Mouse (Mus musculus): Measurements from ENCODE around the gene Xpot.

Gene Xpot

DNA sequence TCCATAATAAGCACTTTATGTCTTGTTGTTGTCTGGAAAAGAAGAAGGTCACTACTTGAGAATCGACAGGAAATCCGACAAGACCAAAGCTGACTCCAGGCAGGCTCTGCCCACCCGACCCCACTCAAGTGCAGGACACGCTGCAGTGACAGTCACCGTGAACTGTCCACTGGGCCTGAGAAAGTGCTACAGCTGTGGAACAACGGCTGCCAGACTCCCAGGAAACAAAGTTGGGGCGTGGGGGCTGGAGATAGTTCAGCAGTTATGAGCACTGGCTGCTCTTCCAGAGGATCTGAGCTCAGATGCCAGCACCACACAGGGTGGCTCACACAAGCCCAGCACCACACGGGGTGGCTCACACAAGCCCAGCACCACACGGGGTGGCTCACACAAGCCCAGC is 49.8 kb downstream of the Xpot start:
- DNase-seq (ENCODE audit: low spot score), result no peak

DNA sequence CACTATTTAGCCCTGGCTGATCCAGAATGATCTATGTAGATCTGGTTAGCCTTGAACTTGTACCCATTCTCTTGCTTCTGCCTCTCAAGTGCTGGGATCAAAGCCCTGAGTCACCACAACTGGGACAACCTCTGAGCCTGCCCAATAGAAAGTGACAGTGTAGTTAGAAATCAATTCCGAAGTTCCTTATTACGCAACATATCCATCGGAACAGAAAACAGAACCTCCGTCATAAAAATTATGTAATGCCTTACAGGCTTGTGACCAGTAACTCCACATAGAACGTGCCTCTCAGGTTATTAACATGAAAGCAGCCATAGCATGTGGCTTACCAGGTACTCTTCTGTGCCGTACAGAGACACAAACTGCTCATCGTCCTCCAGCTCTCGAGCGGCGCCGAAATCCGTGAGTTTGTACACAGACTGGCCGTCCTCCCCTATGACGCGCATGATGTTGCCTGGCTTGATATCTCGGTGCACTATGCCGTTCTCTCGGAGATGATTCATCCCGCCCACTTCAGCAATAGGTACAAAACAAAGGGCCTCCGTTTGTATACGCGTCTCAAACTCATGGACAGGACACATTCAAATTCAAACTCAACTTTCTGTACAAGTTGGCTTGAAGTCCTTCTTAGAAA is 54.5 kb downstream of the Xpot start:
- no peak for DNase-seq (ENCODE audit: low spot score)

DNA sequence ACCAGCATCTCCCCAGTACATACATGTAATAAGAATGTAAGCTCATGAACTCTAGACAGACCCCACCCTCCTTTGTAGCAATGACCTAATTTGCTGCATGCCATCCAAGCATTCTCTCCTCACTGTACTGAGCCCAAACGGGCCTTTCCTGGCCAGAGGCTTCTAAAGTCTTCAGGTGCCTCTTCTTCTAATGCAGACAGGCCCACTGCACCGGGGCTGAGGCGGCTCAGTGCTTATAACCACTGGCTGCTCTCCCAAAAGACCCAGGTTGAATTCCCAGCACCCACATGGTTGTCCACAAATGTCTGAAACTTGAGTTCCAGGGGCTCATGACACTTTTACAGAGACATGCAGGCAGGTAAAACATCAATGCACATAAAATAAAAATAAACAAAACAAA is 55.1 kb downstream of the Xpot start:
- no peak for DNase-seq (ENCODE audit: low spot score)

DNA sequence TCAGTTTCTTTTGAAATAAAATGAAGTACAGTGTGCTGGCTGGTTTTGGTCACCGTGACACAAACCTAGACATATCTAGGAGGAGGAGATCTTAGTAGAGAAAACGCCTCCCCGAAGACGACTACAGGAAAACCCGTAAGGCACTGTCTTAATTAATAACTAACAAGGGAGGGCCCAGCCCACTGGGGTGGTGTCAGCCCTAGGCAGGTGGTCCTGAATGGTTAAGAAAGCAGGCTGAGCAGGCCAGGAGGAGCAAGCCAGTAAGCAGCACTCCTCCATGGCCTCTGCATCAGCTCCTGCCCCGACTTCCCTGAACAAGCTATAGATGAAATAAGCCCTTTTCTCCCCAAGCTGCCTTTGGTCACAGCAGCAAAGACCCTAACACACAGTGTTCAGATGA is 56.3 kb downstream of the Xpot start:
- DNase-seq (ENCODE audit: low spot score), result no peak

DNA sequence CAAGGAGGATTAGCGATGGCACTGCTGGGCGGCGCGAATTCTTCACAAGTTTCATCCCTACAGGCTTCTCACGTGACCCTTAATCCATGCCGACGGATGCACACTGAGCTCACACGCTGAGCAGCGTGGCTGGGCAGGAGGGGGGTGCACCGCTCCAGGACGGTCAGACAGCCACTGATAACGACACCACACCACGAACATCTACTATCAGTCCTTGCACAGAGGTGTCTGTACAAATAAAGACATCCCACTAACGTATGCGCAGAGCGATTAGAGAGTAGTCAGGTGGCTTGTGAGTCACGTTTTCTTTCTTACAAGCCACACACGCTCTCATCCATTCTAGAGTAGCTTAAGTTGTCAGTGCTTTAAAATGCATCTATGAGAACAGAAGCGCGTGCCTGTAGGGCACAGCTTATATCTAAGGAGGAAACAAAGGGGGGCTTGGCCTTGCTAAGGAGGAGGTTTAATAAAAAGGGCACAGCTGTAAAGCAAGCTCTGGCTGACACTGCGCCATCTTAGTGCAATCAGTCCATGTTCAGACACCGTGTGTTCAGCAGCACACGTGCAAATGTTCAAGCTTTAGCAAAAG is 57.0 kb downstream of the Xpot start:
- DNase-seq (ENCODE audit: low spot score), result no peak

DNA sequence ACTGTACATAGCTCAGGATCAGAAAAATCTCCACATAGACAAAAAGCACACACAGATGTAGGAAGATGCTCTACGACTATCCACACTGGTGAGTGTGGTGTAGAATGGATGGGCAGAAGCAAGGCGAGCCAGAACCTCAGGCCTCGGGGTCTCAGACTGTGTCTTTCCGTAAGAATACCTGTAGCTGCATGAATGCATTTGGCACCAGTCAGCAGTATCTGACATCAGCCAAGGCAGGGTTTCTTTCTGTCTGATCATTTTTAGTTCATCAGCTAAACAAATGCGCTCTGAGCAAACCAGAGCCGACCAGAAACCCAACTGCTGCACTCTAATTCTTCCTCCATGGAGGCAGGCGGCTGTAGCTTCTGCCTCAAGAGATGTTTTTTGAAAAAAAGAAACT is 57.6 kb downstream of the Xpot start:
- no peak for DNase-seq (ENCODE audit: low spot score)

DNA sequence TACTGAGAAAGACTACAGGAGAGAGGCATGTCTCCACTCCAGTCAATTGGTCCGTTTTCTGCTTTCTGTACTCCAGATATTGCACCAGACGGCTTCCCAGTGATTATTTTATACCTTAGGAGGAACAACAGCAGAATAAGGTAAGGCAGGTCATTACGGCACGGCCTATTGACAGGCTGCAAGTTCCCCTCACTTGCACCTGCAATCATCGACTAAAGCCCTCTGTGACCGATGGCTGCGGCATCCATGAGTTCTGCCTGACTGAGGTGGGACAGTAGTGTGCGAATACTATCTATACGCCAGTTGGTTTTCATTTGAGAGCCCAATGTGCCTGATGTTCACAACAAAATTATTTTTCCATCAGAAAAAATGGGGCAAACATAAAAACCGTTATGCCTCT is 58.1 kb downstream of the Xpot start:
- no peak for DNase-seq (ENCODE audit: low spot score)

DNA sequence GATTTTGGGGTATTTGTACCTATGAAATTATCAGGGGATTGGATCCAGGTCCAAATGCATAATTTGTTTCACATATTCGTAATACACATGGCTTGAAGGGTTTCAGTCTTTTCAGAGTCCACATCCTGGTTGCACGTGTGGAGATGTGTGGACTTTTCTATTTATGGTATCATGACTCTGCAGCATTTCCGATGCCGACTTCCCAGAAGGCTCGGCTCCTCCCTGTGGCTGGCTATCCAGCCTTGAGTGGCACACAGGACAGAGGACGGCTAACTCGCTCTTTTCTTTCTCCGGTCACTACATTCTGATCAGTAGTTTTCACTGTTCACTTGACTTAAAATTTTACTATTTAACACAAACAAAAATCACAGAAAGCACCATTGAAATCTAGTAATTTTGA is 61.7 kb downstream of the Xpot start:
- DNase-seq (ENCODE audit: low spot score), result no peak

DNA sequence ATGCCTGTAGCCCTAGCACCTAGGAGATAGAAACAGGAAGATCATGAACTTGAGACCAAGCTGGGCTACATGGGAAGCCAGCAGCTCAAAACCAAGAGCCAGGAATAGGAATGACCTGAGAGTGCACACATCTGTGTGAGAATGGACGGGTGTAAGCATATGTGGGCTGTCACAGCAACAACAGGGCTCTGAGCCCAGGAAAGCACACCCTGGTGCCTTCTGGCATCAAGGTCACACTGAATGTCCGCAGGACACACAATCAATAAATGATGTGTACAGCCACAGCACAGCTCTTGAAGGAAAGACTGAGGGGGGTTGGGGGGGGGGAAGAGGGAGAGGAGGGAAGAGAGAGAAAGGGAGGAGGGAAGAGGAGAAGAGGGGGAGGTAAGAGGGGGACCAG is 67.9 kb downstream of the Xpot start:
- DNase-seq (ENCODE audit: low spot score), result no peak

DNA sequence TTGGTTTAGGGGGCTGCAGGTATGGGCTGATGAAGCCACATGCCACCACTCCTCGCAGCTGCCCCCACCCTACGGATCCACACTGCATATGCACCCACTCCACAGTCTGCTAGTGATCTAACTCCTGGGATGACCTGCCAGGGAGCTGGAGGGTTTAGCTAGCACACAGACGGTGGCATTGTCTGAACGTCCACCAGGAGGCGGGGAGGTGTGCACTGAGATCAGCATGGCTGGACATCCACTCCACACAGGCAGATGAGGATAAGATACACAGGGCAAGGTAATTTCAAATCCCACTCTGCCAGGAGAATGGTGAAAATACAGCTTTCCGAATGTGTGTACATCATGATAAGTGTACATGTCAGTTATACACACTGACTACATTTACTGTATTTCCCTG is 69.9 kb downstream of the Xpot start:
- no peak for DNase-seq (ENCODE audit: low spot score)

DNA sequence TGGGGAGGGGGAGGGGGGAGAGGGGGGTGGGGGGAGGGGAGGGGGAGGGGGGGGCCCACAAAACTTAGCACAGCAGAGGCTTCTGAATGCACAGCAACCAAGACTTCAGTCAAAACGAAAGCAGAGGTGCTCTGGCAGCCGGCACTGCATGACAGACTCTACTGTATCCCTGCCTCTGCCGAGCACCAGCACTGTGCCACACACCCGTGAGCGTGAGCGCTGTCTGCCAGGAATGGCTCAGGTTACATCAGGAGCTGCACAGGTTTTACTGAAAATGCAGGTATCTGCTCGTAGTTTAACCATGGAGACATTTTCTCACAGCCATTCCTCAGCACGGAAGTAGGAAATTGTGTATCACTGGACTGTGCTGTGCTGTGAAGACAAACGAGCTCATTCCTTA is 75.8 kb downstream of the Xpot start:
- no peak for DNase-seq (ENCODE audit: low spot score)

DNA sequence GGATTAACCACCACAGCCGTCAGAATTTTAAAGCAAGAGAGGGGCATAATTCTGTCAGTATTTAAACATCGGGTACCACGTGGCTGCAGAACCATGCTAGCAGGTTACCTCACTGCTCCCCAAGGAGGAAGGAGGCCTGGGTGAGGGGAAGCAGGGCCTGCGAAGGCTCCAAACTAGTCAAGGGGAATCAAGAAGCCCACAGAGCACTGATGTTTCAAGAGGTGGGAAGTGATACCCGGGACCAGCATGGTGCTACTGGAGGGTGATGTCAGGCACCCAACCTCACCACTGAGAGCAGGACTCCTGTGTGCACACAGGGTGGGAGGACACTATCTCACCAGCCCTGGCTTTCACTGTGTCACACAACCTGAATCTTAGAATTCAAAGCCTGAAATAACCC is 76.5 kb downstream of the Xpot start:
- no peak for DNase-seq (ENCODE audit: low spot score)

DNA sequence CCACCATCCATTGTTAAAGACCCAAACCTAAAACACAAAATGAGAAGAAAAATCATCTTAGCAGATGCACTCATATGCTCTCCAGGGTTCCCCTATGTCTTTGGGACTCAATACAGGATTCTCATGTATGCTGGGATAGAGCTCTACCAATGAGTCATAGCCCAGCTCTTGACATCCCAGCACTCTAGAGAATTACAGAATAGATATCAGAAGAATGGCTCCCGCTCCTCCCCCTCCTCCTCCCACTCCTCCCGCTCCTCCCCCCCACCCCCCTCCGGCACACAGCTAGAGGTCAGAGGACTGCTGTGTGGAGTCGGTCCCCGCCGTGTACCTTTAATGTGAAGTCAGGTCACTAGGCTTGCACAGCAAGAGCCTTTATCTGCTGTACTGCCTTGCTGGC is 79.0 kb downstream of the Xpot start:
- DNase-seq (ENCODE audit: low spot score), result no peak

DNA sequence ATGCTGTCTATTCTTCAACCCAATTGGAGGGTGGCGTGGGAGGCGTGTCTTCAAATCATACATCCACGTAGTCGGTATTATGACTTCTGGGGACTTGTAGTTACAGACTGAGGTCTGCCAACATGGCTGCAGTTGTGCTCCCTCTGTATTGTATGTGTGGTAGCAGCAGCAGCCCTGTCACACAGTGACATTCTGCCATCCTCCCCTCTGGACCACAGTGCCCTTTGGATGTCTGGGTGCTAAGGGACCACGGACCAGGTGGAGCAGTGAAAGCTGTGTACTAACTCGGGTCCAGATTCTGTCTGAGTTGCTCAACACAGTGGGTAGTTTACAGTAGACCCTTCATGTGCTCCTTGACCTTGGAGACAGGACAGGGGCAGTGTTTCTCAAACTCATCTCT is 82.6 kb downstream of the Xpot start:
- no peak for DNase-seq (ENCODE audit: low spot score)

DNA sequence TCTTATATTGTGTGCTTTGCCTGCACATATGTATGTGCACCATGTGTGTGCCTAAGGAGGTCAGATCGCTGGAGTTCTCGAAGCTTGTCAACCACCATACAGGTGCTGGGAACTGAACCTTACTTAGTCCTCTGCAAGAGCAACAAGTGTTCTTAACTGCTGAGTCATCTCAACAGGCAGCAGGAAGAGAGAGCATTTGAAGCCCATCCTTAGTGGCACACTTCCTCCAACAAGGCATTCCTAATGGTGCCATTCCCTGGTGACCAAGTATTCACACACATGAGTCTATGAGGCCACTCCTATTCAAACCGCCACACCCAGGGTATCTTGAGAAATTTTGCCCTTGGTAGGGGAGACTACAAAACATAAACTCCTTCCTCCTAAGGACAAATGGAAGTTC is 84.0 kb downstream of the Xpot start:
- DNase-seq (ENCODE audit: low spot score), result no peak
